Mouse (Mus musculus) lung, adult 18-20 months (tissue): ENCODE measurements around the gene Ccp110.
A peak's percentile ranks its signal among the peaks of the same experiment; 100 is the strongest.

Experiments used
- DNase-seq, 2 experiments: peaks; one replicate each; pipeline ENCODE4 v3.0.0; 2022; ENCODE audit warnings: mixed read lengths in 2 of 2

Ccp110 gene

GRCm38 (mm10) chr7:118712228-118713173 lies at the start of gene Ccp110:
Gene Ccp110, plus strand, starts transcription at chr7:118712552.
- DNase-seq, result peak; percentile 96 to 98

- no peak for DNase-seq
Measured at GRCm38 (mm10) chr7:118667773-118668172, 44.6 kb upstream of the Ccp110 start.

- no peak for DNase-seq
Measured at GRCm38 (mm10) chr7:118670142-118670541, 42.2 kb upstream of the Ccp110 start.

- no peak for DNase-seq
Measured at GRCm38 (mm10) chr7:118676826-118677225, 35.5 kb upstream of the Ccp110 start.

- peak; percentile 55 to 68 for DNase-seq
Measured at GRCm38 (mm10) chr7:118688199-118688598, 24.2 kb upstream of the Ccp110 start.

- DNase-seq, result no peak
Measured at GRCm38 (mm10) chr7:118689088-118689487, 23.3 kb upstream of the Ccp110 start.

GRCm38 (mm10) chr7:118691287-118691686 lies 21.1 kb upstream of the Ccp110 start:
- no peak for DNase-seq

GRCm38 (mm10) chr7:118696146-118696545 lies 16.2 kb upstream of the Ccp110 start:
- peak; percentile 42 to 66 for DNase-seq

GRCm38 (mm10) chr7:118697168-118697567 lies 15.2 kb upstream of the Ccp110 start:
- no peak for DNase-seq

- DNase-seq, result no peak
Measured at GRCm38 (mm10) chr7:118698882-118699281, 13.5 kb upstream of the Ccp110 start.

- DNase-seq, result peak; percentile 80 to 90
Measured at GRCm38 (mm10) chr7:118703144-118703561, 9.2 kb upstream of the Ccp110 start.

GRCm38 (mm10) chr7:118704001-118704850 lies 8.1 kb upstream of the Ccp110 start:
- DNase-seq, result no peak

- DNase-seq, result peak; percentile 94 to 95
Measured at GRCm38 (mm10) chr7:118705101-118705961, 7.0 kb upstream of the Ccp110 start, which contains the start of gene Gde1. Gene Gde1, minus strand, starts transcription at chr7:118705778.

GRCm38 (mm10) chr7:118706051-118706450 lies 6.3 kb upstream of the Ccp110 start:
- DNase-seq, result no peak

GRCm38 (mm10) chr7:118706488-118706887 lies 5.9 kb upstream of the Ccp110 start:
- no peak for DNase-seq

- DNase-seq, result peak; percentile 48 to 66
Measured at GRCm38 (mm10) chr7:118707216-118707615, 5.1 kb upstream of the Ccp110 start.

GRCm38 (mm10) chr7:118708002-118708401 lies 4.3 kb upstream of the Ccp110 start:
- peak; percentile 54 to 59 for DNase-seq

- no peak for DNase-seq
Measured at GRCm38 (mm10) chr7:118710776-118711175, 1.6 kb upstream of the Ccp110 start.

GRCm38 (mm10) chr7:118714873-118715272 lies 2.5 kb downstream of the Ccp110 start:
- peak in 1 of 2 experiments; percentile 55 for DNase-seq

- no peak for DNase-seq
Measured at GRCm38 (mm10) chr7:118718066-118718465, 5.7 kb downstream of the Ccp110 start.

- DNase-seq, result peak; percentile 80 to 88
Measured at GRCm38 (mm10) chr7:118723927-118724326, 11.6 kb downstream of the Ccp110 start.

GRCm38 (mm10) chr7:118725459-118725858 lies 13.1 kb downstream of the Ccp110 start:
- DNase-seq, result no peak
